Mouse (Mus musculus) forebrain, embryonic 11.5 days (tissue): ENCODE measurements around the gene Pnn. TPM values are rescaled to one million over a fixed set of nuclear protein-coding genes. Genes with fewer than 3 reads are reported as not detected.

Source experiments
- ATAC-seq: fragments of 200-750 bp; cut with Nextera tagmentation; replicated peaks from 2 replicates; pipeline ENCODE4 v1.8.0; 2017; ENCODE audit warnings: moderate TSS enrichment; ENCODE audit not compliant: low FRiP score
- DNase-seq: peaks from one replicate; pipeline ENCODE4 v3.0.0-alpha.2; 2017; ENCODE audit warnings: low spot score
- H3K27ac ChIP-seq: fragments of 300-500 bp; sonication (generic); 2 replicates; pipeline ENCODE4 v1.5.1; 2014; ENCODE audit warnings: low read depth, low read length
- H3K27me3 ChIP-seq: fragments of 300-500 bp; sonication (generic); 2 replicates; pipeline ENCODE4 v1.6.1; 2014; ENCODE audit warnings: mild to moderate bottlenecking, low read length, mixed read lengths; ENCODE audit not compliant: control insufficient read depth, insufficient read depth
- H3K36me3 ChIP-seq: fragments of 300-500 bp; sonication (generic); 2 replicates; pipeline ENCODE4 v1.6.1; 2014; ENCODE audit warnings: mild to moderate bottlenecking, low read length, moderate library complexity, mixed read lengths; ENCODE audit not compliant: control insufficient read depth, insufficient read depth
- H3K4me1 ChIP-seq: fragments of 300-500 bp; sonication (generic); replicated peaks from 2 replicates; pipeline ENCODE4 v1.6.1; 2014; ENCODE audit warnings: low read length, mixed read lengths; ENCODE audit not compliant: control insufficient read depth, insufficient read depth
- H3K4me2 ChIP-seq: fragments of 300-500 bp; sonication (generic); 2 replicates; pipeline ENCODE4 v1.6.1; 2014; ENCODE audit warnings: low read depth, mild to moderate bottlenecking, low read length, moderate library complexity, mixed read lengths; ENCODE audit not compliant: severe bottlenecking
- H3K4me3 ChIP-seq: fragments of 300-500 bp; sonication (generic); 2 replicates; pipeline ENCODE4 v1.5.1; 2014; ENCODE audit warnings: low read depth, low read length
- H3K9ac ChIP-seq: fragments of 300-500 bp; sonication (generic); 2 replicates; pipeline ENCODE4 v1.6.1; 2014; ENCODE audit warnings: low read length
- H3K9me3 ChIP-seq: fragments of 300-500 bp; sonication (generic); 2 replicates; pipeline ENCODE4 v1.6.1; 2016; ENCODE audit warnings: low read length, mixed read lengths; ENCODE audit not compliant: control insufficient read depth
- WGBS: fragments of 180-500 bp; shearing (Covaris S2); extraction: QIAGEN DNeasy Blood & Tissue Kit; methylation state at CpG from one replicate; pipeline ENCODE4 v1.1.7; 2014; 5-methylcytosine and 5-hydroxymethylcytosine counted together
- polyA plus RNA-seq: library from polyadenylated mRNA; unstranded; fragments of >200 nt; fragmentation: Nextera tagmentation; extraction: Ambion mirVana; gene quantifications from 2 replicates; pipeline ENCODE4 v1.2.1, GENCODE M21; 2014

Gene Pnn
- polyA plus RNA-seq, 1 experiment from 2014 or later: 127 TPM

GRCm38 (mm10) chr12:59064837-59065236 is 1.8 kb upstream of the Pnn start:
- Histone ChIP-seq H3K9ac (no peak overlapping the region), H3K4me3 (no peak overlapping the region), H3K27me3 (no peaks in the 10 kb centered on the region), H3K4me1 (peaks cover 3% of the 10 kb centered on the region; the same call in 1 of the 2 replicates), H3K27ac (no peak overlapping the region), H3K9me3 (no peaks in the 10 kb centered on the region), H3K36me3 (peaks cover 4% of the 10 kb centered on the region; the same call in 1 of the 2 replicates), H3K4me2 (no peak overlapping the region)
- DNase-seq (no peak), ATAC-seq (no peak)
- WGBS: 83% methylated on average over 8 of the region's 8 CpGs

- Histone ChIP-seq H3K27me3 (no peaks in the 10 kb centered on the region), H3K4me1 (no peaks in the 10 kb centered on the region), H3K4me3 (peak overlapping the region; percentile 98; the same call in 1 of the 2 replicates), H3K4me2 (peak overlapping the region; percentile 62; the same call in 1 of the 2 replicates), H3K9me3 (no peaks in the 10 kb centered on the region), H3K27ac (peak overlapping the region; percentile 87), H3K9ac (peak overlapping the region; percentile 61), H3K36me3 (peaks cover 4% of the 10 kb centered on the region; the same call in 1 of the 2 replicates)
- DNase-seq (no peak), ATAC-seq (no peak)
- 73% methylated on average over 3 of the region's 3 CpGs for WGBS
Measured at GRCm38 (mm10) chr12:59065776-59066175, 908 bp upstream of the Pnn start.

GRCm38 (mm10) chr12:59067095-59067494 is 411 bp downstream of the Pnn start:
- Histone ChIP-seq H3K9ac (peak overlapping the region; percentile 98), H3K4me1 (no peaks in the 10 kb centered on the region), H3K4me2 (peak overlapping the region; percentile 52), H3K9me3 (no peaks in the 10 kb centered on the region), H3K36me3 (peaks cover 15% of the 10 kb centered on the region), H3K27ac (peak overlapping the region; percentile 87), H3K4me3 (peak overlapping the region; percentile 98), H3K27me3 (no peaks in the 10 kb centered on the region)
- peak; percentile 73 for ATAC-seq
- DNase-seq: peak; percentile 79
- 0% methylated on average over 41 of the region's 41 CpGs for WGBS

GRCm38 (mm10) chr12:59068791-59069190 is 2.1 kb downstream of the Pnn start:
- Histone ChIP-seq H3K4me3 (no peak overlapping the region), H3K27ac (no peak overlapping the region), H3K4me1 (no peaks in the 10 kb centered on the region), H3K9me3 (no peaks in the 10 kb centered on the region), H3K36me3 (peaks cover 20% of the 10 kb centered on the region), H3K4me2 (no peak overlapping the region), H3K27me3 (no peaks in the 10 kb centered on the region), H3K9ac (no peak overlapping the region)
- DNase-seq (no peak), ATAC-seq (no peak)
- 95% methylated on average over 13 of the region's 13 CpGs for WGBS

GRCm38 (mm10) chr12:59072286-59072685 is 5.6 kb downstream of the Pnn start:
- Histone ChIP-seq H3K36me3 (peaks cover 20% of the 10 kb centered on the region), H3K27me3 (no peaks in the 10 kb centered on the region), H3K9ac (no peak overlapping the region), H3K4me1 (no peaks in the 10 kb centered on the region), H3K9me3 (no peaks in the 10 kb centered on the region), H3K27ac (no peak overlapping the region), H3K4me3 (no peak overlapping the region), H3K4me2 (no peak overlapping the region)
- 87% methylated on average over 11 of the region's 11 CpGs for WGBS
- DNase-seq (no peak), ATAC-seq (no peak)

- ATAC-seq: no peak
- 85% methylated on average over 3 of the region's 3 CpGs for WGBS
Measured at GRCm38 (mm10) chr12:59074052-59074451, 7.4 kb downstream of the Pnn start.

GRCm38 (mm10) chr12:59076996-59077395 is 10.3 kb downstream of the Pnn start:
- Histone ChIP-seq H3K36me3 (peaks cover 7% of the 10 kb centered on the region), H3K4me2 (no peak overlapping the region), H3K4me1 (no peaks in the 10 kb centered on the region), H3K9ac (no peak overlapping the region), H3K9me3 (no peaks in the 10 kb centered on the region), H3K27me3 (no peaks in the 10 kb centered on the region), H3K4me3 (no peak overlapping the region), H3K27ac (no peak overlapping the region)
- ATAC-seq (no peak), DNase-seq (no peak)
- WGBS: 93% methylated on average over 3 of the region's 3 CpGs

More at GRCm38 (mm10) chr12:59074052-59074451, 7.4 kb downstream of the Pnn start:
- Histone ChIP-seq H3K27ac (no peak overlapping the region), H3K36me3 (peaks cover 17% of the 10 kb centered on the region), H3K4me1 (no peaks in the 10 kb centered on the region), H3K4me2 (no peak overlapping the region), H3K9me3 (no peaks in the 10 kb centered on the region), H3K9ac (no peak overlapping the region), H3K27me3 (no peaks in the 10 kb centered on the region), H3K4me3 (no peak overlapping the region)
- DNase-seq: no peak

GRCm38 (mm10) chr12:59077883-59078282 is 11.2 kb downstream of the Pnn start:
- H3K27me3 ChIP-seq: no peaks in the 10 kb centered on the region
- H3K4me2 ChIP-seq: no peak overlapping the region
- DNase-seq: no peak
- WGBS: 98% methylated on average over 3 of the region's 3 CpGs
- H3K9me3 ChIP-seq: no peaks in the 10 kb centered on the region
- no peaks in the 10 kb centered on the region; the same call in 1 of the 2 replicates for H3K36me3 ChIP-seq
- H3K9ac ChIP-seq: no peak overlapping the region
- H3K4me3 ChIP-seq: no peak overlapping the region
- ATAC-seq: no peak
- no peaks in the 10 kb centered on the region for H3K4me1 ChIP-seq
- H3K27ac ChIP-seq: no peak overlapping the region

GRCm38 (mm10) chr12:59080461-59080860 is 13.8 kb downstream of the Pnn start:
- Histone ChIP-seq H3K4me1 (no peaks in the 10 kb centered on the region), H3K27ac (no peak overlapping the region), H3K4me2 (no peak overlapping the region), H3K9me3 (no peaks in the 10 kb centered on the region), H3K36me3 (no peaks in the 10 kb centered on the region), H3K4me3 (no peak overlapping the region), H3K9ac (no peak overlapping the region), H3K27me3 (no peaks in the 10 kb centered on the region)
- ATAC-seq (no peak), DNase-seq (no peak)
- WGBS: 91% methylated on average over 4 of the region's 4 CpGs
